Mouse (Mus musculus) limb, embryonic 10.5 days (tissue): ENCODE measurements around the gene Lbp. TPM values are rescaled to one million over a fixed set of nuclear protein-coding genes. Genes with fewer than 3 reads are reported as not detected.
A peak's percentile ranks its signal among the peaks of the same experiment; 100 is the strongest.

Source experiments
- DNase-seq: peaks from one replicate; pipeline ENCODE4 v3.0.0-alpha.2; 2017; ENCODE audit warnings: low spot score
- H3K27ac ChIP-seq: fragments of 300-500 bp; sonication (generic); 2 replicates; pipeline ENCODE4 v1.5.1; 2016; ENCODE audit warnings: mild to moderate bottlenecking
- H3K27me3 ChIP-seq: fragments of 300-500 bp; sonication (generic); 2 replicates; pipeline ENCODE4 v1.6.1; 2016; ENCODE audit warnings: low read depth, mild to moderate bottlenecking; ENCODE audit not compliant: poor library complexity, severe bottlenecking
- H3K36me3 ChIP-seq: fragments of 300-500 bp; sonication (generic); 2 replicates; pipeline ENCODE4 v1.6.1; 2016; ENCODE audit warnings: mild to moderate bottlenecking, moderate library complexity
- H3K4me1 ChIP-seq: fragments of 300-500 bp; sonication (generic); 2 replicates; pipeline ENCODE4 v1.6.1; 2016
- H3K4me3 ChIP-seq: fragments of 300-500 bp; sonication (generic); 2 replicates; pipeline ENCODE4 v1.5.1; 2016; ENCODE audit warnings: mild to moderate bottlenecking, moderate library complexity
- H3K9me3 ChIP-seq: fragments of 300-500 bp; sonication (generic); replicated peaks from 2 replicates; pipeline ENCODE4 v1.6.1; 2016; ENCODE audit warnings: mild to moderate bottlenecking
- WGBS: fragments of 180-500 bp; shearing (Covaris S2); methylation state at CpG from one replicate; pipeline ENCODE4 v1.1.7; 2016; 5-methylcytosine and 5-hydroxymethylcytosine counted together
- polyA plus RNA-seq: library from polyadenylated mRNA; unstranded; fragments of >200 nt; fragmentation: Nextera tagmentation; extraction: Ambion mirVana; gene quantifications from 2 replicates; pipeline ENCODE4 v1.2.1, GENCODE M21; 2016

Lbp gene
- polyA plus RNA-seq, 1 experiment from 2014 or later: 3.9 TPM

- no peaks in the 10 kb centered on the region for H3K9me3 ChIP-seq
- no peak for DNase-seq
- WGBS: 54% methylated on average over 16 of the region's 16 CpGs
Measured at GRCm38 (mm10) chr2:158281497-158282205, 24.6 kb upstream of the Lbp start.

GRCm38 (mm10) chr2:158283136-158283535, 23.2 kb upstream of the Lbp start:
- Histone ChIP-seq H3K27me3 (no peaks in the 10 kb centered on the region), H3K36me3 (no peaks in the 10 kb centered on the region), H3K4me1 (peaks cover 35% of the 10 kb centered on the region), H3K9me3 (no peaks in the 10 kb centered on the region), H3K27ac (peak overlapping the region; percentile 50; the same call in 1 of the 2 replicates), H3K4me3 (no peak overlapping the region)
- WGBS: 81% methylated on average over 7 of the region's 7 CpGs
- DNase-seq: no peak

More at GRCm38 (mm10) chr2:158281497-158282205, 24.6 kb upstream of the Lbp start:
- Histone ChIP-seq H3K36me3 (no peaks in the 10 kb centered on the region), H3K4me1 (peaks cover 45% of the 10 kb centered on the region), H3K4me3 (no peak overlapping the region), H3K27ac (0 out of 2 replicates have a peak overlapping the region, but pooled peaks have one; percentile 16), H3K27me3 (no peaks in the 10 kb centered on the region)

GRCm38 (mm10) chr2:158283771-158284170, 22.5 kb upstream of the Lbp start:
- 73% methylated on average over 6 of the region's 6 CpGs for WGBS
- no peaks in the 10 kb centered on the region for H3K9me3 ChIP-seq
- no peaks in the 10 kb centered on the region for H3K27me3 ChIP-seq
- no peaks in the 10 kb centered on the region for H3K36me3 ChIP-seq
- no peak overlapping the region for H3K4me3 ChIP-seq
- peaks cover 35% of the 10 kb centered on the region for H3K4me1 ChIP-seq
- no peak for DNase-seq
- H3K27ac ChIP-seq: 0 out of 2 replicates have a peak overlapping the region, but pooled peaks have one; percentile 48

- H3K4me3 ChIP-seq: no peak overlapping the region
- no peaks in the 10 kb centered on the region for H3K36me3 ChIP-seq
- H3K9me3 ChIP-seq: no peaks in the 10 kb centered on the region
- H3K27me3 ChIP-seq: no peaks in the 10 kb centered on the region
- peak; percentile 76 for DNase-seq
- H3K27ac ChIP-seq: peak overlapping the region; percentile 48; the same call in 1 of the 2 replicates
- 18% methylated on average over 11 of the region's 11 CpGs for WGBS
- H3K4me1 ChIP-seq: peaks cover 35% of the 10 kb centered on the region
Measured at GRCm38 (mm10) chr2:158284571-158284970, 21.7 kb upstream of the Lbp start.

GRCm38 (mm10) chr2:158285655-158286054, 20.6 kb upstream of the Lbp start:
- WGBS: 90% methylated on average over 6 of the region's 6 CpGs
- no peak overlapping the region for H3K4me3 ChIP-seq
- H3K27me3 ChIP-seq: no peaks in the 10 kb centered on the region
- no peak for DNase-seq
- H3K27ac ChIP-seq: no peak overlapping the region
- no peaks in the 10 kb centered on the region for H3K9me3 ChIP-seq
- peaks cover 35% of the 10 kb centered on the region for H3K4me1 ChIP-seq
- H3K36me3 ChIP-seq: no peaks in the 10 kb centered on the region

GRCm38 (mm10) chr2:158295700-158296099, 10.6 kb upstream of the Lbp start:
- DNase-seq: no peak
- no peaks in the 10 kb centered on the region for H3K4me1 ChIP-seq
- WGBS: 78% methylated on average over 9 of the region's 9 CpGs
- no peak overlapping the region for H3K27ac ChIP-seq
- no peaks in the 10 kb centered on the region for H3K9me3 ChIP-seq
- H3K4me3 ChIP-seq: no peak overlapping the region
- no peaks in the 10 kb centered on the region for H3K36me3 ChIP-seq
- H3K27me3 ChIP-seq: no peaks in the 10 kb centered on the region

- no peaks in the 10 kb centered on the region for H3K9me3 ChIP-seq
- no peaks in the 10 kb centered on the region for H3K36me3 ChIP-seq
- no peak overlapping the region for H3K4me3 ChIP-seq
- no peaks in the 10 kb centered on the region for H3K4me1 ChIP-seq
- 80% methylated on average over 3 of the region's 3 CpGs for WGBS
- no peak for DNase-seq
- no peak overlapping the region for H3K27ac ChIP-seq
- H3K27me3 ChIP-seq: no peaks in the 10 kb centered on the region
Measured at GRCm38 (mm10) chr2:158299203-158299602, 7.1 kb upstream of the Lbp start.

GRCm38 (mm10) chr2:158299731-158300130, 6.6 kb upstream of the Lbp start:
- no peaks in the 10 kb centered on the region for H3K4me1 ChIP-seq
- DNase-seq: no peak
- WGBS: 87% methylated on average over 4 of the region's 4 CpGs
- no peaks in the 10 kb centered on the region for H3K27me3 ChIP-seq
- no peaks in the 10 kb centered on the region for H3K36me3 ChIP-seq
- no peak overlapping the region for H3K27ac ChIP-seq
- no peaks in the 10 kb centered on the region for H3K9me3 ChIP-seq
- no peak overlapping the region for H3K4me3 ChIP-seq

- WGBS: 74% methylated on average over 3 of the region's 3 CpGs
- Histone ChIP-seq H3K9me3 (no peaks in the 10 kb centered on the region), H3K27me3 (no peaks in the 10 kb centered on the region), H3K36me3 (no peaks in the 10 kb centered on the region), H3K4me3 (no peak overlapping the region), H3K4me1 (peaks cover 16% of the 10 kb centered on the region), H3K27ac (no peak overlapping the region)
- DNase-seq: no peak
Measured at GRCm38 (mm10) chr2:158302807-158303206, 3.5 kb upstream of the Lbp start.

- Histone ChIP-seq H3K9me3 (no peaks in the 10 kb centered on the region), H3K27ac (peak overlapping the region; percentile 81), H3K27me3 (no peaks in the 10 kb centered on the region), H3K4me1 (peaks cover 16% of the 10 kb centered on the region), H3K4me3 (peak overlapping the region; percentile 26), H3K36me3 (no peaks in the 10 kb centered on the region)
- DNase-seq: no peak
- WGBS: 42% methylated on average over 6 of the region's 6 CpGs
Measured at GRCm38 (mm10) chr2:158306696-158307049, 380 bp downstream of the Lbp start.

- H3K4me1 ChIP-seq: peaks cover 16% of the 10 kb centered on the region
- H3K4me3 ChIP-seq: no peak overlapping the region
- H3K36me3 ChIP-seq: no peaks in the 10 kb centered on the region
- no peaks in the 10 kb centered on the region for H3K27me3 ChIP-seq
- no peaks in the 10 kb centered on the region for H3K9me3 ChIP-seq
- H3K27ac ChIP-seq: no peak overlapping the region
- 53% methylated on average over 5 of the region's 5 CpGs for WGBS
- no peak for DNase-seq
Measured at GRCm38 (mm10) chr2:158308276-158308675, 2.0 kb downstream of the Lbp start.

- DNase-seq: no peak
- Histone ChIP-seq H3K4me1 (no peaks in the 10 kb centered on the region), H3K36me3 (no peaks in the 10 kb centered on the region), H3K27me3 (no peaks in the 10 kb centered on the region), H3K27ac (no peak overlapping the region), H3K4me3 (no peak overlapping the region), H3K9me3 (no peaks in the 10 kb centered on the region)
- 79% methylated on average over 1 of the region's 1 CpGs for WGBS
Measured at GRCm38 (mm10) chr2:158313089-158313488, 6.8 kb downstream of the Lbp start.

GRCm38 (mm10) chr2:158316371-158316770, 10.1 kb downstream of the Lbp start:
- 71% methylated on average over 8 of the region's 8 CpGs for WGBS
- DNase-seq: no peak
- H3K36me3 ChIP-seq: no peaks in the 10 kb centered on the region

GRCm38 (mm10) chr2:158317026-158317425, 10.7 kb downstream of the Lbp start:
- Histone ChIP-seq H3K9me3 (no peaks in the 10 kb centered on the region), H3K27ac (no peak overlapping the region), H3K4me3 (no peak overlapping the region), H3K4me1 (no peaks in the 10 kb centered on the region), H3K36me3 (no peaks in the 10 kb centered on the region), H3K27me3 (no peaks in the 10 kb centered on the region)
- 20% methylated on average over 5 of the region's 5 CpGs for WGBS
- DNase-seq: peak; percentile 80

More at GRCm38 (mm10) chr2:158316371-158316770, 10.1 kb downstream of the Lbp start:
- Histone ChIP-seq H3K27me3 (no peaks in the 10 kb centered on the region), H3K9me3 (no peaks in the 10 kb centered on the region), H3K4me1 (no peaks in the 10 kb centered on the region), H3K27ac (no peak overlapping the region), H3K4me3 (no peak overlapping the region)
